Mouse (Mus musculus): ENCODE measurements around the gene Olfr1250. TPM values are rescaled to one million over a fixed set of nuclear protein-coding genes. Genes with fewer than 3 reads are reported as not detected.
A peak's percentile ranks its signal among the peaks of the same experiment; 100 is the strongest.
"Not testable (repeated sequence)": the region's sequence is repeated elsewhere in the genome, so short reads cannot be mapped to it uniquely, and the experiment has no call there.

Gene Olfr1250
- polyA plus RNA-seq (2015; fragmentation: Nextera tagmentation; extraction: Ambion mirVana), result not detected in 2 replicates

GRCm38 (mm10) chr2:89661367-89661766 lies at the start of gene Olfr1250:
Gene Olfr1250, minus strand, starts transcription at chr2:89661467.
- Histone ChIP-seq H3K27me3 (no peaks in the 10 kb centered on the region), H3K4me2 (no peak within 1 kb of the TSS), H3K4me3 (no peak within 1 kb of the TSS), H3K27ac (no peak within 1 kb of the TSS), H3K9me3 (no peaks in the 10 kb centered on the region), H3K4me1 (no peaks in the 10 kb centered on the region), H3K36me3 (no peaks in the 10 kb centered on the region), H3K9ac (no peak within 1 kb of the TSS)
- no peak for ATAC-seq (ENCODE audit: insufficient number of reproducible peaks, insufficient read depth, low FRiP score, low TSS enrichment, low read depth)

- 82% methylated on average over 6 of the region's 6 CpGs for WGBS
- no peaks in the 10 kb centered on the region for H3K36me3 ChIP-seq
- no peaks in the 10 kb centered on the region for H3K9me3 ChIP-seq
- H3K27me3 ChIP-seq, result no peaks in the 10 kb centered on the region
- peak; percentile 56; the same call in 1 of the 2 replicates for ATAC-seq (ENCODE audit: insufficient number of reproducible peaks, insufficient read depth, low FRiP score, low TSS enrichment, low read depth)
- H3K4me1 ChIP-seq, result no peaks in the 10 kb centered on the region
- H3K4me2 ChIP-seq, result no peak overlapping the region
- no peak overlapping the region for H3K9ac ChIP-seq
- H3K4me3 ChIP-seq, result no peak overlapping the region
- no peak overlapping the region for H3K27ac ChIP-seq
These were observed 30.7 kb upstream of the Olfr1250 start for GRCm38 (mm10) chr2:89691980-89692379.

GRCm38 (mm10) chr2:89671836-89672235 lies 10.6 kb upstream of the Olfr1250 start, which contains the start of gene Olfr1251:
Gene Olfr1251, minus strand, starts transcription at chr2:89671936.
- Histone ChIP-seq H3K9me3 (no peaks in the 10 kb centered on the region), H3K27ac (no peak within 1 kb of the TSS), H3K9ac (no peak within 1 kb of the TSS), H3K4me1 (no peaks in the 10 kb centered on the region), H3K27me3 (no peaks in the 10 kb centered on the region), H3K4me3 (no peak within 1 kb of the TSS), H3K4me2 (no peak within 1 kb of the TSS), H3K36me3 (no peaks in the 10 kb centered on the region)
- no peak for ATAC-seq (ENCODE audit: insufficient number of reproducible peaks, insufficient read depth, low FRiP score, low TSS enrichment, low read depth)

- Histone ChIP-seq H3K27ac (no peak within 1 kb of the TSS), H3K4me3 (no peak within 1 kb of the TSS), H3K9ac (no peak within 1 kb of the TSS), H3K4me2 (no peak within 1 kb of the TSS), H3K27me3 (no peaks in the 10 kb centered on the region), H3K9me3 (no peaks in the 10 kb centered on the region), H3K36me3 (no peaks in the 10 kb centered on the region), H3K4me1 (no peaks in the 10 kb centered on the region)
- 89% methylated on average over 2 of the region's 2 CpGs for WGBS
- ATAC-seq (ENCODE audit: insufficient number of reproducible peaks, insufficient read depth, low FRiP score, low TSS enrichment, low read depth), result no peak
These were observed 26.4 kb downstream of the Olfr1250 start, which contains the start of gene Olfr1249 for GRCm38 (mm10) chr2:89634883-89635282. Gene Olfr1249, minus strand, starts transcription at chr2:89634983.

GRCm38 (mm10) chr2:89618145-89618544 lies 43.1 kb downstream of the Olfr1250 start, which contains the start of gene Olfr1248:
Gene Olfr1248, minus strand, starts transcription at chr2:89618245.
- H3K36me3 ChIP-seq; H3K4me1 ChIP-seq; ATAC-seq (ENCODE audit: insufficient number of reproducible peaks, insufficient read depth, low FRiP score, low TSS enrichment, low read depth); H3K4me2 ChIP-seq; H3K9me3 ChIP-seq; H3K4me3 ChIP-seq; H3K9ac ChIP-seq; H3K27ac ChIP-seq; H3K27me3 ChIP-seq: not testable (repeated sequence)
- WGBS, result 85% methylated on average over 1 of the region's 1 CpGs

GRCm38 (mm10) chr2:89614030-89614429 lies 47.2 kb downstream of the Olfr1250 start, which contains the start of gene Olfr1247:
Gene Olfr1247, minus strand, starts transcription at chr2:89614130.
- no peak within 1 kb of the TSS for H3K4me2 ChIP-seq
- H3K9me3 ChIP-seq, result no peaks in the 10 kb centered on the region
- H3K27ac ChIP-seq, result no peak within 1 kb of the TSS
- whole genome bisulfite sequencing, result 92% methylated on average over 2 of the region's 2 CpGs
- no peaks in the 10 kb centered on the region for H3K27me3 ChIP-seq
- no peak for ATAC-seq (ENCODE audit: insufficient number of reproducible peaks, insufficient read depth, low FRiP score, low TSS enrichment, low read depth)
- no peaks in the 10 kb centered on the region for H3K4me1 ChIP-seq
- no peaks in the 10 kb centered on the region for H3K36me3 ChIP-seq
- H3K4me3 ChIP-seq, result no peak within 1 kb of the TSS
- H3K9ac ChIP-seq, result no peak within 1 kb of the TSS

Other genes with a start within 250 kb of the Olfr1250 start
- not detected in 2 replicates for gene Olfr1239, start 241.1 kb downstream of the Olfr1250 start, polyA plus RNA-seq (2015; fragmentation: Nextera tagmentation; extraction: Ambion mirVana)
- not detected in 2 replicates for gene Olfr1240, start 218.5 kb downstream of the Olfr1250 start, polyA plus RNA-seq (2015; fragmentation: Nextera tagmentation; extraction: Ambion mirVana)
- gene Olfr1241, start 174.3 kb downstream of the Olfr1250 start, polyA plus RNA-seq (2015; fragmentation: Nextera tagmentation; extraction: Ambion mirVana), result not detected in 2 replicates
- not detected in 2 replicates for gene Olfr1242, start 163.1 kb downstream of the Olfr1250 start, polyA plus RNA-seq (2015; fragmentation: Nextera tagmentation; extraction: Ambion mirVana)
- not detected in 2 replicates for gene Olfr1243, start 130.0 kb downstream of the Olfr1250 start, polyA plus RNA-seq (2015; fragmentation: Nextera tagmentation; extraction: Ambion mirVana)
- gene Olfr1245, start 83.0 kb downstream of the Olfr1250 start, polyA plus RNA-seq (2015; fragmentation: Nextera tagmentation; extraction: Ambion mirVana), result not detected in 2 replicates
- gene Olfr1246, start 68.3 kb downstream of the Olfr1250 start, polyA plus RNA-seq (2015; fragmentation: Nextera tagmentation; extraction: Ambion mirVana), result not detected in 2 replicates
- gene Olfr1247, start 47.3 kb downstream of the Olfr1250 start, polyA plus RNA-seq (2015; fragmentation: Nextera tagmentation; extraction: Ambion mirVana), result not detected in 2 replicates
- not detected in 2 replicates for gene Olfr1248, start 43.2 kb downstream of the Olfr1250 start, polyA plus RNA-seq (2015; fragmentation: Nextera tagmentation; extraction: Ambion mirVana)
- gene Olfr1249, start 26.5 kb downstream of the Olfr1250 start, polyA plus RNA-seq (2015; fragmentation: Nextera tagmentation; extraction: Ambion mirVana), result not detected in 2 replicates
- gene Olfr1251, start 10.5 kb upstream of the Olfr1250 start, polyA plus RNA-seq (2015; fragmentation: Nextera tagmentation; extraction: Ambion mirVana), result not detected in 2 replicates
- gene Olfr1252, start 63.5 kb upstream of the Olfr1250 start, polyA plus RNA-seq (2015; fragmentation: Nextera tagmentation; extraction: Ambion mirVana), result not detected in 2 replicates
- gene Olfr1253, start 95.6 kb upstream of the Olfr1250 start, polyA plus RNA-seq (2015; fragmentation: Nextera tagmentation; extraction: Ambion mirVana), result not detected in 2 replicates
- gene Olfr1254, start 132.2 kb upstream of the Olfr1250 start, polyA plus RNA-seq (2015; fragmentation: Nextera tagmentation; extraction: Ambion mirVana), result not detected in 2 replicates
- gene Olfr1255, start 150.6 kb upstream of the Olfr1250 start, polyA plus RNA-seq (2015; fragmentation: Nextera tagmentation; extraction: Ambion mirVana), result not detected in 2 replicates
- gene Olfr1256, start 180.1 kb upstream of the Olfr1250 start, polyA plus RNA-seq (2015; fragmentation: Nextera tagmentation; extraction: Ambion mirVana), result not detected in 2 replicates
- gene Olfr48, start 186.7 kb upstream of the Olfr1250 start, polyA plus RNA-seq (2015; fragmentation: Nextera tagmentation; extraction: Ambion mirVana), result not detected in 2 replicates
- not detected in 2 replicates for gene Olfr1257, start 217.0 kb upstream of the Olfr1250 start, polyA plus RNA-seq (2015; fragmentation: Nextera tagmentation; extraction: Ambion mirVana)